Mouse (Mus musculus) lung, embryonic 16.5 days (tissue): ENCODE measurements around the gene Tac4. TPM values are rescaled to one million over a fixed set of nuclear protein-coding genes. Genes with fewer than 3 reads are reported as not detected.
A peak's percentile ranks its signal among the peaks of the same experiment; 100 is the strongest.

Experiments used
- ATAC-seq: fragments of 200-750 bp; cut with Nextera tagmentation; 2 replicates; pipeline ENCODE4 v1.8.0; 2017; ENCODE audit warnings: low read depth, mild to moderate bottlenecking, moderate library complexity
- H3K27ac ChIP-seq: fragments of 300-500 bp; sonication (generic); 2 replicates; pipeline ENCODE4 v1.5.1; 2014; ENCODE audit warnings: mild to moderate bottlenecking, control low read depth, low read length
- H3K27me3 ChIP-seq: fragments of 300-500 bp; sonication (generic); 2 replicates; pipeline ENCODE4 v1.6.1; 2014; ENCODE audit warnings: low read depth, low read length, mixed read lengths; ENCODE audit not compliant: control insufficient read depth, insufficient read depth
- H3K36me3 ChIP-seq: fragments of 300-500 bp; sonication (generic); 2 replicates; pipeline ENCODE4 v1.6.1; 2014; ENCODE audit warnings: low read length; ENCODE audit not compliant: control insufficient read depth, insufficient read depth
- H3K4me1 ChIP-seq: fragments of 300-500 bp; sonication (generic); replicated peaks from 2 replicates; pipeline ENCODE4 v1.6.1; 2014; ENCODE audit warnings: low read length, mixed read lengths; ENCODE audit not compliant: control insufficient read depth, insufficient read depth
- H3K4me2 ChIP-seq: fragments of 300-500 bp; sonication (generic); 2 replicates; pipeline ENCODE4 v1.6.1; 2014; ENCODE audit warnings: low read depth, low read length, control low read depth
- H3K4me3 ChIP-seq: fragments of 300-500 bp; sonication (generic); 2 replicates; pipeline ENCODE4 v1.5.1; 2014; ENCODE audit warnings: mild to moderate bottlenecking, low read length, control low read depth
- H3K9ac ChIP-seq: fragments of 300-500 bp; sonication (generic); 2 replicates; pipeline ENCODE4 v1.6.1; 2014; ENCODE audit warnings: low read length, control low read depth
- H3K9me3 ChIP-seq: fragments of 300-500 bp; sonication (generic); 2 replicates; pipeline ENCODE4 v1.6.1; 2016; ENCODE audit warnings: low read length; ENCODE audit not compliant: control insufficient read depth
- WGBS: fragments of 180-500 bp; shearing (Covaris S2); extraction: QIAGEN DNeasy Blood & Tissue Kit; methylation state at CpG from one replicate; pipeline ENCODE4 v1.1.7; 2014; 5-methylcytosine and 5-hydroxymethylcytosine counted together
- polyA plus RNA-seq: library from polyadenylated mRNA; unstranded; fragments of >200 nt; fragmentation: Nextera tagmentation; extraction: Ambion mirVana; gene quantifications from 2 replicates; pipeline ENCODE4 v1.2.1, GENCODE M21; 2015

Gene Tac4
- polyA plus RNA-seq, result not detected in 2 replicates

- Histone ChIP-seq H3K4me1 (peaks cover 7% of the 10 kb centered on the region; the same call in 1 of the 2 replicates), H3K27me3 (no peaks in the 10 kb centered on the region), H3K4me2 (no peak within 1 kb of the TSS), H3K9me3 (no peaks in the 10 kb centered on the region), H3K4me3 (no peak within 1 kb of the TSS), H3K36me3 (no peaks in the 10 kb centered on the region), H3K9ac (no peak within 1 kb of the TSS), H3K27ac (no peak within 1 kb of the TSS)
- no peak for ATAC-seq
- 47% methylated on average over 5 of the region's 5 CpGs for WGBS
Measured at GRCm38 (mm10) chr11:95261178-95261751, at the start of gene Tac4. TSS of gene Tac4 (plus strand) at chr11:95261529.

- no peaks in the 10 kb centered on the region for H3K36me3 ChIP-seq
- peaks cover 20% of the 10 kb centered on the region for H3K4me1 ChIP-seq
- H3K9me3 ChIP-seq, result no peaks in the 10 kb centered on the region
- H3K4me3 ChIP-seq, result no peak overlapping the region
- no peak overlapping the region for H3K9ac ChIP-seq
- H3K27me3 ChIP-seq, result no peaks in the 10 kb centered on the region
- H3K27ac ChIP-seq, result no peak overlapping the region
- no peak overlapping the region for H3K4me2 ChIP-seq
- ATAC-seq, result no peak
- WGBS, result 25% methylated on average over 6 of the region's 6 CpGs
Measured at GRCm38 (mm10) chr11:95213607-95214006, 47.7 kb upstream of the Tac4 start.

- WGBS, result 12% methylated on average over 5 of the region's 5 CpGs
- no peak overlapping the region for H3K4me3 ChIP-seq
- no peaks in the 10 kb centered on the region for H3K27me3 ChIP-seq
- H3K9me3 ChIP-seq, result no peaks in the 10 kb centered on the region
- no peak overlapping the region for H3K4me2 ChIP-seq
- no peak for ATAC-seq
- no peaks in the 10 kb centered on the region for H3K36me3 ChIP-seq
- no peak overlapping the region for H3K9ac ChIP-seq
- no peak overlapping the region for H3K27ac ChIP-seq
- H3K4me1 ChIP-seq, result peaks cover 20% of the 10 kb centered on the region
Measured at GRCm38 (mm10) chr11:95214305-95214704, 47.0 kb upstream of the Tac4 start.

- WGBS, result 62% methylated on average over 3 of the region's 3 CpGs
- no peak overlapping the region for H3K27ac ChIP-seq
- peaks cover 9% of the 10 kb centered on the region for H3K4me1 ChIP-seq
- ATAC-seq, result no peak
- no peak overlapping the region for H3K9ac ChIP-seq
- H3K4me2 ChIP-seq, result no peak overlapping the region
- H3K4me3 ChIP-seq, result no peak overlapping the region
- H3K9me3 ChIP-seq, result no peaks in the 10 kb centered on the region
- H3K36me3 ChIP-seq, result no peaks in the 10 kb centered on the region
- H3K27me3 ChIP-seq, result no peaks in the 10 kb centered on the region
Measured at GRCm38 (mm10) chr11:95216193-95216592, 45.1 kb upstream of the Tac4 start.

- no peaks in the 10 kb centered on the region for H3K9me3 ChIP-seq
- H3K9ac ChIP-seq, result no peak overlapping the region
- peaks cover 11% of the 10 kb centered on the region for H3K4me1 ChIP-seq
- no peak overlapping the region for H3K4me3 ChIP-seq
- ATAC-seq, result no peak
- H3K4me2 ChIP-seq, result no peak overlapping the region
- H3K27ac ChIP-seq, result no peak overlapping the region
- no peaks in the 10 kb centered on the region for H3K36me3 ChIP-seq
- 66% methylated on average over 8 of the region's 8 CpGs for WGBS
- peaks cover 15% of the 10 kb centered on the region; the same call in 1 of the 2 replicates for H3K27me3 ChIP-seq
Measured at GRCm38 (mm10) chr11:95219111-95219510, 42.2 kb upstream of the Tac4 start.

- peak overlapping the region; percentile 40 for H3K4me3 ChIP-seq
- ATAC-seq, result peak; percentile 49
- peak overlapping the region; percentile 49 for H3K9ac ChIP-seq
- H3K4me2 ChIP-seq, result peak overlapping the region; percentile 53
- H3K9me3 ChIP-seq, result no peaks in the 10 kb centered on the region
- WGBS, result under 1% methylated on average over 31 of the region's 31 CpGs
- H3K36me3 ChIP-seq, result no peaks in the 10 kb centered on the region
- H3K27ac ChIP-seq, result peak overlapping the region; percentile 94
- H3K4me1 ChIP-seq, result peaks cover 15% of the 10 kb centered on the region
- peaks cover 20% of the 10 kb centered on the region; the same call in 1 of the 2 replicates for H3K27me3 ChIP-seq
Measured at GRCm38 (mm10) chr11:95223473-95223872, 37.9 kb upstream of the Tac4 start.

GRCm38 (mm10) chr11:95224124-95224893, 37.0 kb upstream of the Tac4 start:
- no peaks in the 10 kb centered on the region for H3K36me3 ChIP-seq
- H3K4me3 ChIP-seq, result peak overlapping the region; percentile 40
- no peaks in the 10 kb centered on the region for H3K9me3 ChIP-seq
- peak overlapping the region; percentile 54 for H3K9ac ChIP-seq
- H3K27me3 ChIP-seq, result peaks cover 20% of the 10 kb centered on the region; the same call in 1 of the 2 replicates
- peak; percentile 44 for ATAC-seq
- peak overlapping the region; percentile 94 for H3K27ac ChIP-seq
- peak overlapping the region; percentile 53 for H3K4me2 ChIP-seq
- WGBS, result 20% methylated on average over 15 of the region's 15 CpGs
- H3K4me1 ChIP-seq, result peaks cover 15% of the 10 kb centered on the region

GRCm38 (mm10) chr11:95225448-95225847, 35.9 kb upstream of the Tac4 start:
- peak overlapping the region; percentile 53 for H3K4me2 ChIP-seq
- H3K36me3 ChIP-seq, result no peaks in the 10 kb centered on the region
- peaks cover 15% of the 10 kb centered on the region for H3K4me1 ChIP-seq
- peaks cover 20% of the 10 kb centered on the region; the same call in 1 of the 2 replicates for H3K27me3 ChIP-seq
- peak overlapping the region; percentile 54 for H3K9ac ChIP-seq
- H3K9me3 ChIP-seq, result no peaks in the 10 kb centered on the region
- ATAC-seq, result peak; percentile 83
- H3K27ac ChIP-seq, result peak overlapping the region; percentile 94
- 10% methylated on average over 7 of the region's 7 CpGs for WGBS
- H3K4me3 ChIP-seq, result peak overlapping the region; percentile 40

GRCm38 (mm10) chr11:95227467-95227866, 33.9 kb upstream of the Tac4 start:
- H3K9me3 ChIP-seq, result no peaks in the 10 kb centered on the region
- 17% methylated on average over 5 of the region's 5 CpGs for WGBS
- H3K27ac ChIP-seq, result peak overlapping the region; percentile 69
- no peaks in the 10 kb centered on the region for H3K36me3 ChIP-seq
- ATAC-seq, result no peak
- H3K4me1 ChIP-seq, result peaks cover 15% of the 10 kb centered on the region
- H3K4me3 ChIP-seq, result no peak overlapping the region
- no peak overlapping the region for H3K9ac ChIP-seq
- H3K27me3 ChIP-seq, result peaks cover 17% of the 10 kb centered on the region; the same call in 1 of the 2 replicates
- no peak overlapping the region for H3K4me2 ChIP-seq
